ENCODE assay signal across 28 mouse cellular contexts in genomic region chr6:131501474-131501873, GRCm38 (mm10). TPM values are rescaled to one million over a fixed set of nuclear protein-coding genes. Genes with fewer than 3 reads are reported as not detected.
"Had no signal": no experiment of that assay in that cellular context is flagged by ENCODE, and none has a peak within 500 bp of the region (broad histone marks: within the 10 kb centered on the region; RNA-seq: fewer than 3 reads in every experiment).

No protein-coding gene starts in this region.

RNA-seq across cellular contexts. Expression of gene 5430401F13Rik, which starts 15.3 kb away (rescaled TPM):
- total RNA-seq: forebrain, postnatal 0 days; gastrocnemius, adult 18-20 months; gastrocnemius, adult 2 months; gastrocnemius, adult 8-10 months; gastrocnemius, postnatal 10 days; gastrocnemius, postnatal 14 days; gastrocnemius, postnatal 25 days; gastrocnemius, postnatal 36 days; gastrocnemius, postnatal 4 days; heart, adult 18-20 months; heart, adult 2 months; heart, adult 8-10 months had no signal
- polyA plus RNA-seq: cortical plate, adult 2 months; embryonic facial prominence, embryonic 10.5 days; embryonic facial prominence, embryonic 11.5 days; embryonic facial prominence, embryonic 12.5 days; embryonic facial prominence, embryonic 13.5 days; erythroblast, embryonic 14.5 days; forebrain, embryonic 10.5 days; forebrain, embryonic 11.5 days; forebrain, embryonic 12.5 days; forebrain, embryonic 13.5 days; forebrain, embryonic 14.5 days; forebrain, embryonic 15.5 days; forebrain, embryonic 16.5 days; forebrain, postnatal 0 days; frontal cortex, adult 2 months; gonadal fat pad, adult 2 months; heart, adult 2 months; heart, embryonic 10.5 days had no signal

RNA-seq across cellular contexts. Expression of gene Gm6619, which starts 15.3 kb away (rescaled TPM):
- total RNA-seq: forebrain, postnatal 0 days; gastrocnemius, adult 18-20 months; gastrocnemius, adult 2 months; gastrocnemius, adult 8-10 months; gastrocnemius, postnatal 10 days; gastrocnemius, postnatal 14 days; gastrocnemius, postnatal 25 days; gastrocnemius, postnatal 36 days; gastrocnemius, postnatal 4 days; heart, adult 18-20 months; heart, adult 2 months; heart, adult 8-10 months had no signal
- polyA plus RNA-seq: cortical plate, adult 2 months; embryonic facial prominence, embryonic 10.5 days; embryonic facial prominence, embryonic 11.5 days; embryonic facial prominence, embryonic 12.5 days; embryonic facial prominence, embryonic 13.5 days; erythroblast, embryonic 14.5 days; forebrain, embryonic 10.5 days; forebrain, embryonic 11.5 days; forebrain, embryonic 12.5 days; forebrain, embryonic 13.5 days; forebrain, embryonic 14.5 days; forebrain, embryonic 15.5 days; forebrain, embryonic 16.5 days; forebrain, postnatal 0 days; frontal cortex, adult 2 months; gonadal fat pad, adult 2 months; heart, adult 2 months; heart, embryonic 10.5 days had no signal
